Mouse (Mus musculus): ENCODE results near the gene Gp1bb. TPM values are rescaled to one million over a fixed set of nuclear protein-coding genes. Genes with fewer than 3 reads are reported as not detected.
A peak's percentile ranks its signal among the peaks of the same experiment; 100 is the strongest.

Gp1bb gene
- polyA plus RNA-seq, 1 experiment from 2014 or later, result 1.9 TPM

- Histone ChIP-seq H3K4me2 (ENCODE audit: low read length) (no peak overlapping the region), H3K27me3 (replicated peaks; ENCODE audit: control insufficient read depth, insufficient read depth, low read length) (peaks cover 62% of the 10 kb centered on the region), H3K27ac (ENCODE audit: low read depth) (no peak overlapping the region), H3K36me3 (ENCODE audit: control insufficient read depth, insufficient read depth, low read length) (peaks cover 18% of the 10 kb centered on the region), H3K4me1 (replicated peaks; ENCODE audit: control insufficient read depth, insufficient read depth, low read length) (peaks cover 12% of the 10 kb centered on the region), H3K9ac (ENCODE audit: low read length) (no peak overlapping the region), H3K9me3 (ENCODE audit: control insufficient read depth, low read length) (no peaks in the 10 kb centered on the region), H3K4me3 (ENCODE audit: low read depth, low read length) (no peak overlapping the region)
- 66% methylated on average over 4 of the region's 4 CpGs for WGBS
- no peak for DNase-seq (ENCODE audit: low spot score)
- ATAC-seq (replicated peaks; ENCODE audit: low FRiP score, low TSS enrichment, low read depth), result no peak
Measured at GRCm38 (mm10) chr16:18619110-18619509, 3.1 kb downstream of the Gp1bb start.

DNA sequence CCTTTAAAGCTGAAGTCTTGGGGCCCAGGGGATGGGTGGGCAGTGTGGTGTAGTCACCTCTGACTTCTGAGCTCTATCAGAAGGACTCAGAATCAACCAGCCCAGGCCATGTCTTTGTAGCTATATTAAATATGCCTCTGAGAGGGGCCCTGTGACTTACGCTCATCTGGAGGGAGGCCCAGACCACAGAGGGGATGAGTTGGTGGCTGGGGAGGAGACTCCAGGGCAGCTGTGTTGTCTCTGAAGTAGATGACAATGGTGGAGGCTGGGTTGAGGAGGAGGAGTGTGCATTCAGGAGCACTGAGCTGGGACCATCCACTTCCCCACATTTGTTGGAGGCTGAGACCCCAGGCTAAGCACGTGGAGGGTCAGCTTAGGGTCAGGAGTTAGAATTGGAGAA is 3.9 kb downstream of the Gp1bb start:
- 61% methylated on average over 2 of the region's 2 CpGs for WGBS
- ATAC-seq (replicated peaks; ENCODE audit: low FRiP score, low TSS enrichment, low read depth) (no peak), DNase-seq (ENCODE audit: low spot score) (no peak)
- no peak overlapping the region for H3K4me2 ChIP-seq (ENCODE audit: low read length)
- peaks cover 54% of the 10 kb centered on the region for H3K27me3 ChIP-seq (replicated peaks; ENCODE audit: control insufficient read depth, insufficient read depth, low read length)
- peaks cover 10% of the 10 kb centered on the region; the same call in 1 of the 2 replicates for H3K36me3 ChIP-seq (ENCODE audit: control insufficient read depth, insufficient read depth, low read length)
- no peak overlapping the region for H3K4me3 ChIP-seq (ENCODE audit: low read depth, low read length)
- no peaks in the 10 kb centered on the region for H3K9me3 ChIP-seq (ENCODE audit: control insufficient read depth, low read length)
- peaks cover 12% of the 10 kb centered on the region for H3K4me1 ChIP-seq (replicated peaks; ENCODE audit: control insufficient read depth, insufficient read depth, low read length)
- no peak overlapping the region for H3K9ac ChIP-seq (ENCODE audit: low read length)
- H3K27ac ChIP-seq (ENCODE audit: low read depth), result no peak overlapping the region

DNA sequence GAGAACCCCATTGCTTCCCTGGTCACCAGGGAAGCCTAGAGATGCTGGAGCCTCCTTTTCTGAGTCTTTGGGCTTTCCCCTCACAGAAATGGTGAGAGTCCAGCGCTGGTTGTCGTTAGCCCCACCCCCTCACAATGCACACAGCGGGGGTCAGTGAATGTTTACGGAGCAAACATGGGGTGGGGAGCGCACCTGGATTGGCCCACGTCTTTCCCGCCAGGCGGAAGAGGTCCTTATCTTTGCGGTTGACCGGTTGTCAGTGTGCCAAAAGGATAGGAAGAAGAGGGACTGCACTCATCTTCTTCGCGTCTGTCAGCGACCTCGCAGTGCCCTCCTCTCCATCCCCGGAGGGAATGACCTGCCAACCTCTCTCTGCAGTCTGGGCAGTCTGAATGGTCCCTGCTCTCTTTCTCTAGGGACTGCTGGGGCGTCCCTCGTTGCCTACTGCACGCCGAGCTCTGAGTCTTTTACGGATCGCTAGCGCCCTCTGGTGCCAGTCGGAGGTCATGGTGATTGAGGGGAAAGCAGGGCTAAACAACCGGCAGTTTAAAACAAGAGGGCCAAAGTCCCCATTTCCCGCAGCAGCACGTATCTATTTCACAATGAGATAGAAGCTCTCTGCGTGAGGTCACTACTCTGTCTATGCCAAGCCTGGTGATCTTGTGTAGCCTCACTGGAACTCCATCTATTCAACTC is 4.7 kb downstream of the Gp1bb start:
- H3K4me2 ChIP-seq (ENCODE audit: low read length), result peak overlapping the region; percentile 43
- 0 out of 2 replicates have a peak, but pooled peaks cover 2% of the 10 kb centered on the region for H3K36me3 ChIP-seq (ENCODE audit: control insufficient read depth, insufficient read depth, low read length)
- no peak overlapping the region for H3K27ac ChIP-seq (ENCODE audit: low read depth)
- 2% methylated on average over 27 of the region's 27 CpGs for WGBS
- no peaks in the 10 kb centered on the region for H3K9me3 ChIP-seq (ENCODE audit: control insufficient read depth, low read length)
- ATAC-seq (replicated peaks; ENCODE audit: low FRiP score, low TSS enrichment, low read depth), result no peak; the same call in 1 of the 2 replicates
- peaks cover 12% of the 10 kb centered on the region for H3K4me1 ChIP-seq (replicated peaks; ENCODE audit: control insufficient read depth, insufficient read depth, low read length)
- no peak overlapping the region for H3K9ac ChIP-seq (ENCODE audit: low read length)
- peak; percentile 98 for DNase-seq (ENCODE audit: low spot score)
- no peak overlapping the region for H3K4me3 ChIP-seq (ENCODE audit: low read depth, low read length)
- peaks cover 46% of the 10 kb centered on the region for H3K27me3 ChIP-seq (replicated peaks; ENCODE audit: control insufficient read depth, insufficient read depth, low read length)

DNA sequence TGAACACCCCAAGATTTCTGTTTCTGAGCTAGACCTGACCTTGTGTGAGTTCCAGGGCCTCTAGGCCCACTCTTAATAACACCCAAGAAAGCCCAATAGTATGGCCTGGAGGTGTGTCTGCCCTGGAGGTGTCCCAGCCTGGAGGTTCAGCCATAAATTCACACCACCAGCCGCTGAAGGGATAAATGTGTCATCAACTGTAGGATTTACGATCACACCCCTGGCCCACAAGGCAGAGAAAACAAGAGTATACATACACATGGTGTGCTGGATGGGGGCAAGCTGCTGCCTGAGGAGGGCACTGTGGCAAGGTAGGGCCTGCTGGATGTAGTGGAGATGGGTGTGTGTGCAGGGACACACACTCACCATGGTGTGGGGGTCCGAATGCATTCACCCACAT is 8.9 kb downstream of the Gp1bb start:
- Histone ChIP-seq H3K4me1 (replicated peaks; ENCODE audit: control insufficient read depth, insufficient read depth, low read length) (peaks cover 12% of the 10 kb centered on the region; the same call in 1 of the 2 replicates), H3K9ac (ENCODE audit: low read length) (no peak overlapping the region), H3K4me2 (ENCODE audit: low read length) (no peak overlapping the region), H3K4me3 (ENCODE audit: low read depth, low read length) (no peak overlapping the region), H3K9me3 (ENCODE audit: control insufficient read depth, low read length) (no peaks in the 10 kb centered on the region), H3K27me3 (replicated peaks; ENCODE audit: control insufficient read depth, insufficient read depth, low read length) (peaks cover 14% of the 10 kb centered on the region; the same call in 1 of the 2 replicates), H3K36me3 (ENCODE audit: control insufficient read depth, insufficient read depth, low read length) (no peaks in the 10 kb centered on the region), H3K27ac (ENCODE audit: low read depth) (no peak overlapping the region)
- WGBS, result 62% methylated on average over 3 of the region's 3 CpGs
- DNase-seq (ENCODE audit: low spot score), result no peak
- ATAC-seq (replicated peaks; ENCODE audit: low FRiP score, low TSS enrichment, low read depth), result no peak

- H3K27me3 ChIP-seq (replicated peaks; ENCODE audit: control insufficient read depth, insufficient read depth, low read length), result peaks cover 11% of the 10 kb centered on the region; the same call in 1 of the 2 replicates
- H3K36me3 ChIP-seq (ENCODE audit: control insufficient read depth, insufficient read depth, low read length), result no peaks in the 10 kb centered on the region
- no peak overlapping the region for H3K4me2 ChIP-seq (ENCODE audit: low read length)
- no peak overlapping the region for H3K27ac ChIP-seq (ENCODE audit: low read depth)
- WGBS, result 43% methylated on average over 13 of the region's 13 CpGs
- no peak for ATAC-seq (replicated peaks; ENCODE audit: low FRiP score, low TSS enrichment, low read depth)
- H3K4me1 ChIP-seq (replicated peaks; ENCODE audit: control insufficient read depth, insufficient read depth, low read length), result peaks cover 12% of the 10 kb centered on the region; the same call in 1 of the 2 replicates
- H3K9me3 ChIP-seq (ENCODE audit: control insufficient read depth, low read length), result no peaks in the 10 kb centered on the region
- no peak overlapping the region for H3K9ac ChIP-seq (ENCODE audit: low read length)
- DNase-seq (ENCODE audit: low spot score), result no peak
- no peak overlapping the region for H3K4me3 ChIP-seq (ENCODE audit: low read depth, low read length)
Measured at GRCm38 (mm10) chr16:18611752-18612151, 10.5 kb downstream of the Gp1bb start.

- DNase-seq (ENCODE audit: low spot score), result no peak
- Histone ChIP-seq H3K36me3 (ENCODE audit: control insufficient read depth, insufficient read depth, low read length) (no peaks in the 10 kb centered on the region), H3K9me3 (ENCODE audit: control insufficient read depth, low read length) (no peaks in the 10 kb centered on the region), H3K27ac (ENCODE audit: low read depth) (no peak overlapping the region), H3K9ac (ENCODE audit: low read length) (no peak overlapping the region), H3K4me2 (ENCODE audit: low read length) (no peak overlapping the region), H3K4me1 (replicated peaks; ENCODE audit: control insufficient read depth, insufficient read depth, low read length) (peaks cover 12% of the 10 kb centered on the region; the same call in 1 of the 2 replicates), H3K4me3 (ENCODE audit: low read depth, low read length) (no peak overlapping the region), H3K27me3 (replicated peaks; ENCODE audit: control insufficient read depth, insufficient read depth, low read length) (peaks cover 11% of the 10 kb centered on the region; the same call in 1 of the 2 replicates)
- no peak for ATAC-seq (replicated peaks; ENCODE audit: low FRiP score, low TSS enrichment, low read depth)
- WGBS, result 60% methylated on average over 2 of the region's 2 CpGs
Measured at GRCm38 (mm10) chr16:18609099-18609498, 13.1 kb downstream of the Gp1bb start.

- ATAC-seq (replicated peaks; ENCODE audit: low FRiP score, low TSS enrichment, low read depth) (no peak), DNase-seq (ENCODE audit: low spot score) (no peak)
- WGBS, result 8% methylated on average over 11 of the region's 11 CpGs
- H3K27ac ChIP-seq (ENCODE audit: low read depth), result no peak overlapping the region
- peaks cover 12% of the 10 kb centered on the region; the same call in 1 of the 2 replicates for H3K4me1 ChIP-seq (replicated peaks; ENCODE audit: control insufficient read depth, insufficient read depth, low read length)
- no peak overlapping the region for H3K9ac ChIP-seq (ENCODE audit: low read length)
- H3K36me3 ChIP-seq (ENCODE audit: control insufficient read depth, insufficient read depth, low read length), result no peaks in the 10 kb centered on the region
- peaks cover 11% of the 10 kb centered on the region; the same call in 1 of the 2 replicates for H3K27me3 ChIP-seq (replicated peaks; ENCODE audit: control insufficient read depth, insufficient read depth, low read length)
- H3K9me3 ChIP-seq (ENCODE audit: control insufficient read depth, low read length), result no peaks in the 10 kb centered on the region
- H3K4me2 ChIP-seq (ENCODE audit: low read length), result peak overlapping the region; percentile 30; the same call in 1 of the 2 replicates
- no peak overlapping the region for H3K4me3 ChIP-seq (ENCODE audit: low read depth, low read length)
Measured at GRCm38 (mm10) chr16:18608226-18608625, 14.0 kb downstream of the Gp1bb start.

DNA sequence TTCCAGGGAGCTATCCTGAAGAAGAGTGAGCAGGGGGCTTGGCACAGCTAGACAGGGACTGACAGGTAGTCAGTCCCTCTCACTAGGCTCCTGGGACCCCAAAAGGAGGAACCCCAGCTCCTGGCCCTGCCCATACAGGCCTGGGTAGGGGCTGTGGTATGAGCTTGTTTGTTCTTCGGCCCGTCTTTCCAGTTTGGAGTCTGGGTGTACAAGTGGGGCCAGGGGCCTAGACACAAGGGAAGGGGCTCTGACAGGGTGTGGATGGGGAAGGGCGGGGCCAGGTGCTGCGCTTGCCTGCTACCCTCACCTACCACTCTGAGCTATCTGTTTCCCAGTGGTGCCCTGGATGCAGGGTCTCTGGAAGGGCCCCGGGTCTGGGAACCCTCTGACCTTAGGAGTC is 16.5 kb downstream of the Gp1bb start:
- H3K36me3 ChIP-seq (ENCODE audit: control insufficient read depth, insufficient read depth, low read length), result no peaks in the 10 kb centered on the region
- WGBS, result 75% methylated on average over 5 of the region's 5 CpGs
- H3K9ac ChIP-seq (ENCODE audit: low read length), result no peak overlapping the region
- H3K4me2 ChIP-seq (ENCODE audit: low read length), result no peak overlapping the region
- H3K9me3 ChIP-seq (ENCODE audit: control insufficient read depth, low read length), result no peaks in the 10 kb centered on the region
- ATAC-seq (replicated peaks; ENCODE audit: low FRiP score, low TSS enrichment, low read depth) (0 out of 2 replicates have a peak, but pooled peaks have one; percentile 6), DNase-seq (ENCODE audit: low spot score) (no peak)
- peaks cover 7% of the 10 kb centered on the region; the same call in 1 of the 2 replicates for H3K27me3 ChIP-seq (replicated peaks; ENCODE audit: control insufficient read depth, insufficient read depth, low read length)
- H3K27ac ChIP-seq (ENCODE audit: low read depth), result no peak overlapping the region
- H3K4me1 ChIP-seq (replicated peaks; ENCODE audit: control insufficient read depth, insufficient read depth, low read length), result peaks cover 5% of the 10 kb centered on the region; the same call in 1 of the 2 replicates
- H3K4me3 ChIP-seq (ENCODE audit: low read depth, low read length), result no peak overlapping the region
